Mouse (Mus musculus) bone marrow, adult 2 months (tissue): ENCODE measurements around the gene Slc35c2.

ENCODE experiments used
- CTCF ChIP-seq: fragments of 200-500 bp; IDR thresholded peaks from 2 replicates; pipeline ENCODE4 v1.5.1; 2011; ENCODE audit warnings: low read length, control low read depth; ENCODE audit not compliant: control insufficient read depth, insufficient read depth
- POLR2A ChIP-seq: fragments of 200-500 bp; IDR thresholded peaks from 2 replicates; pipeline ENCODE4 v1.6.1; 2011; ENCODE audit warnings: low read depth, mild to moderate bottlenecking, control low read depth, low read length, borderline replicate concordance; ENCODE audit not compliant: control insufficient read depth

- TF ChIP-seq CTCF (no peak), POLR2A (no peak)
Measured at GRCm38 (mm10) chr2:165288315-165289031, 804 bp upstream of the Slc35c2 start.
